Mouse (Mus musculus) embryo, embryonic 9.5 days (tissue): ENCODE measurements around the gene Nmnat2.

Experiments used
- DNase-seq: peaks from one replicate; pipeline ENCODE4 v3.0.0-alpha.2; 2017; ENCODE audit errors: extremely low spot score

Gene Nmnat2

DNA sequence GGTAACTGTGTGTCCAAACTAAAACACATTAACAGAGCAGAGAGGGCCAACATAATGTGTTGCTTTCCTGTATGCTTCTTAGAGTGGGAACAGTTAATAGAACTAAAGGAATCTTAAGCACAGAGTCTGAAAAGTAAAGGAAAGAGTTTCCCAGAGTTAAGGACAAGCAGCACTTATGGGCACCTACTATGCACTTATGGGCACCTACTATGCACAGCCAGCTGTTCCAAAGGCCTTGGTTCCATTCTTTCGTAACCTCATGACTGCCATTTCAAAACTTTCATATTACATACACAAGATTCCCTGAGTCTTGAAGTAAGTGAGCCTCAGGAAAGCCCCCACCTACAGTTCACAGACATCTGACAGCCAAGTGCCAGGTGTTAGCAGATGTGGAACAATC is 64.3 kb downstream of the Nmnat2 start:
- no peak for DNase-seq

GRCm38 (mm10) chr1:153019623-153020022 is 64.8 kb downstream of the Nmnat2 start:
- DNase-seq, result no peak

- no peak for DNase-seq
These were observed 66.3 kb downstream of the Nmnat2 start for GRCm38 (mm10) chr1:153021034-153021638.

GRCm38 (mm10) chr1:153023018-153023417 is 68.2 kb downstream of the Nmnat2 start:
- no peak for DNase-seq

DNA sequence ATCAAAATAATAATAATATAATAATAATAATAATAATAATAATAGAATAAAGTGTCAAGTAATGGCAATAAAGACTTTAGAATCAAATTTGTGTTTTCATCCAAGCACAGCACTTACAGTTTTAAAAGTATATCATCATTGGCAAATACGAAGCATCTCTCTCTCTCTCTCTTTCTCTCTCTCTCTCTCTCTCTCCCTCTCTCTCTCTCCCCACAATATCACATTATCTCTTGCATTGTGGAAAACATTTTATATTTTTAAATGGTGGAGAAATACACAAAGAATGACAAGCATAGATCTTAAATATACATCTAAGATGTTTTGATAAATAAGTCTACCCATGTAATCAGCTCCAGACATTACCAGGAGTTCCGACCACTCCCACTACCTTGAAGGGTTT is 69.1 kb downstream of the Nmnat2 start:
- DNase-seq, result no peak

DNA sequence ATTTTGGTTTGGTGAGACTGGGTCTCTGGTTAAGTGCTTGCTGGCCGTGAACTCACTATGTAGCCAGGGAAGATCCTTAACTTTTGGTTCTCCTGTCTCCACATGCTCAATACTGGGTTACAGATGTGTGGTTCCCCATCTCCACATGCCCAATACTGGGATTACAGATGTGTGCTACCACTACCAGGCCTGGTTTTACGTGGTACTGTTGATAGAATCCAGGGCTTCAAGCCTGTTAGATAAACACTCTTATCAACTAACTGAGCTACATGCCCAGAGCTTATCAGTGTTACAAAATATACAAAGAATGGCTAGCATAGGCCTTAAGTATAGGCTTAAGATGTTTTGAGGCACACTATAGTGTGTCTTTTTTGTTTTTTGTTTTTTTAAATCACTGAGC is 69.7 kb downstream of the Nmnat2 start:
- no peak for DNase-seq

DNA sequence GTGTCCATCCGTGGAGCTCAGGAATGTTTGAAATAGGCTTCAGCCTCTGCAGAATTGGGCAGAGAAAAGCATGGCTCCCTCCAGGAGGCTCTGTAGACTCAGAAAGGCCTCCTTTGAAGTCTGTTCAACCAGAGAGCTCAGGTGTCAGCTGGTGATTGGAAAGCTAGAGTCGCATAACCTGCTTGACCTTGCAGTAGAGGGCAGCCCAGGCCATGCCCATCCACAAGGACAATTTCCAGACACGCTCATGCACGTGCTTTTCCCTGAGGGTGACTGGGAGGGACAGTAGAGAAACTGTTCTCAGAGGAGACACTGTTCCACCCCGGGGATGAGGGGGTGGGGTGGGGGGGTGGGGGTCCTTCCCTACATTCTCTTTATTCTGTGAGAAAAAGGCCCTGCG is 76.6 kb downstream of the Nmnat2 start:
- no peak for DNase-seq

GRCm38 (mm10) chr1:153031954-153032353 is 77.2 kb downstream of the Nmnat2 start:
- no peak for DNase-seq

GRCm38 (mm10) chr1:153033145-153033908 is 78.5 kb downstream of the Nmnat2 start:
- no peak for DNase-seq

DNA sequence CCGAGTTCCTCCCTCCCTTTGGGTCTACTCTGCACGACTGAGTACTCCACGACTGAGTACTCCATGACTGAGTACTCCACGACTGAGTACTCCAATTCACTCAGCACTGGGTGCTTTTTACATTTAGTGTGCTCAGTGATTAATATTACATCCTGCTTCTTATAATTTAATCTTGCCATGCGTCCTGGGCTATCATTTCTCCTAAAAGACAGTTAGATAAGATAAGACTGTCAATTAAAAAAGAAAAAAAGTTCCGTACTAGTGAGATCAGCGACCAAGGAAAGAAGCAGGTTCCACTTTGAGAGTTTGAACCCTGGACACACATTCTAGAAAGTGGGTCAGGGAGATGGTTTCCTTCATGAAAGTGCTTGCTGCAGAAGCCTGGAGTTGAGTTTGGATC is 79.3 kb downstream of the Nmnat2 start:
- DNase-seq, result no peak

- peak; percentile 79 for DNase-seq
These were observed 80.6 kb downstream of the Nmnat2 start for GRCm38 (mm10) chr1:153035328-153035944.

DNA sequence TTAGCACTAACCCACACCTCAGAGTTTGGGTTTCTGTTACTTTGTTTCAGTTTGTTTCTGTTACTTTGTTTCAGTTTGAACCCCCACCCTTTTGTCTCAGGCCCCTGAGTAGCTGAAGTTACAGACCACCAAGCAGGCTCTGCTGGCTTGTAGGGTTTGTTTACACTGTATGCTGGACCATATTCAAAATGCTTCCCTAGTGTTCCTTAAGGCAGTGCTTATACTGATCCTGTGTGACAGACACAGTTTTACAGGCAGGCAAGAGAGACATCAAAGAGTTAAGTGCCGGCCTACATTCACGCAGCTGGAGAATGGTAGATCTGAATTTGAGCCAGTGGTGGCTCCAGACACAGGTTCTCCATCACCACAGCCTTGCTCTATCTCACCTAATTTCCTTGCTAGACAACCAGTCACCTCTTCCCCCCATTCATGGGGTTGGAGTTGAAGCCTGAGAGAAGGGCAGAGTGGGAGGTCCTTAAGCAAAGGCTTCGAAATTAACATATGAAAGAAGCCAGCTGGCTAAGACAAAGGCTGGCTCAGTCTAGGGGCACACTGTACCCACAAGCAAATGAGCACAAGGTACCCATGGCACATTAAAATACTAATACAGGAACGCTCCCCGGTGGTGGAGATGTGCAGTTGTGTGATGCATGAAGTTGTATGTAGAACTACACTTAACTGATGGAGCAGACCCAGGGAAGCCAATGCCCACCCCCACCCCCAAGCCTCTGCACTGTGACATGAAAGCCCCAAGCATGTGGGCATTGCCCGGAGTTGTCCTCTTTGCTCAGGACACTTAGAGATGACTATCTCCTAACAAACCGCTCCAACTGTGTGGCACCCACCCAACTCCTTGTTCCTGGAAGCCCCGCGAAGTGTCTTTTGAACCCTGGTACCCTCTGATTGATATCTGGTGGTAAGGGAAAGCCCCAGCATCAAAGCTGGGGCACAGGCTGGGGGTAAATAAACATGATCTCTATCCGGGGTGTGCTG is 82.9 kb downstream of the Nmnat2 start:
- no peak for DNase-seq

GRCm38 (mm10) chr1:153040091-153040490 is 85.3 kb downstream of the Nmnat2 start:
- DNase-seq, result peak; percentile 68

GRCm38 (mm10) chr1:153041046-153041445 is 86.3 kb downstream of the Nmnat2 start:
- DNase-seq, result no peak

- no peak for DNase-seq
These were observed 87.5 kb downstream of the Nmnat2 start for GRCm38 (mm10) chr1:153042318-153042717.

GRCm38 (mm10) chr1:153043332-153043731 is 88.5 kb downstream of the Nmnat2 start:
- no peak for DNase-seq

GRCm38 (mm10) chr1:153045368-153045767 is 90.6 kb downstream of the Nmnat2 start:
- DNase-seq, result no peak

DNA sequence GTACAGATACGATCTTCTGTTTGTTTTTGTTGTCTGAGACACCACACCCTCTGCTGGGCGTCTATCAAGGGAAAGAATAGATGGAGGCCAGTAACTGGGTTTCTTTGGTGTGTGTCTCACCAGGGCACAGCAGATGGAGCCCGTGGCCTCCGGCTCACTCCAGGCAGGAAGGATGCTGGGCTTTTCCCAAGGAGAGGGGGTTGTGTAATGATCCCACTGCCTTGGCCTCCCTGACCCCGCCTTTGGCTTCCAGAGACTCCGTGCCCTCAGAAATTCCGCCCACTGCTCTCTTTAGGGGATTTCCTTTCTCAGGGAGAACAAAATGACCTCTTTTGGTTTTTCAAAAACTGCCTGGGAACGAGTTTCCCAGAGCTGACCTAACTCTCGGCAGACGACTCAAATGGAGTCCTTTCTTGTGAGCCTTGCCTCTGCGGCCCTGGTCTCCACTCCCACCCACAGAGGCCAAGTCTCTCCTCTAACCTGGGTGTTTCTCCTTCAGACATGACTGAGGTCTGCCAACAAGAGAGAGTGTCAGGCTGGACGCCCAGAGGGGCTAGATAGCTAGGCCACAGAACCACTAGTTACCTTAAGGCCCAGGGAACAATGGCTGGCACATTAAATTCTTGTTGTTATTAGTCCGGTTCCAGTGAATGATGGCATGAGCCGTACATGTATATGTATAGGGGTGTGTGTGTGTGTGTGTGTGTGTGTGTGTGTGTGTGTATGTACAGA is 93.5 kb downstream of the Nmnat2 start:
- DNase-seq, result peak; percentile 79

- no peak for DNase-seq
These were observed 94.7 kb downstream of the Nmnat2 start for GRCm38 (mm10) chr1:153049451-153049850.

- DNase-seq, result no peak
These were observed 96.7 kb downstream of the Nmnat2 start for GRCm38 (mm10) chr1:153051474-153051873.

DNA sequence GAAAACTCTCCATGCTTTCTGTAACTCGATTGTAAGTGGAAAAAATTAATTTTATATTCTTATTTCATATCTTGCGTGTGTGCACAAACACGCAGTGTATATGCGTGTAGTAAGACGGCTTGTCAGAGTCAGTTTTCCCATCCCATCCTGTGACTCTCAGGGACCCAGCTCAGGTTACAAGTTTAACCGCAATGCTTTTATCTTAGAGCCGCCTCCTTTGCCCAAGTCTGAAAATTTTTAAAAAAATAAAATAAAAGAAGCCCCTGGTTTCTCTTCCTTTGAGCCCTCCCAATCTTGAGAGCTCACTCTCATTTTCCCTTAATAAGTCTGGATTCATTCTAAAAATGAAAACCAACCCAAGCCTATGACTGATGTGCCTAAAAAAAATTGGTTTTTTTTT is 98.8 kb downstream of the Nmnat2 start:
- DNase-seq, result no peak
